Mouse (Mus musculus): ENCODE data around the gene Bicc1. TPM values are rescaled to one million over a fixed set of nuclear protein-coding genes. Genes with fewer than 3 reads are reported as not detected.

Gene Bicc1
- polyA plus RNA-seq, 1 experiment, result 0.01 TPM

DNA sequence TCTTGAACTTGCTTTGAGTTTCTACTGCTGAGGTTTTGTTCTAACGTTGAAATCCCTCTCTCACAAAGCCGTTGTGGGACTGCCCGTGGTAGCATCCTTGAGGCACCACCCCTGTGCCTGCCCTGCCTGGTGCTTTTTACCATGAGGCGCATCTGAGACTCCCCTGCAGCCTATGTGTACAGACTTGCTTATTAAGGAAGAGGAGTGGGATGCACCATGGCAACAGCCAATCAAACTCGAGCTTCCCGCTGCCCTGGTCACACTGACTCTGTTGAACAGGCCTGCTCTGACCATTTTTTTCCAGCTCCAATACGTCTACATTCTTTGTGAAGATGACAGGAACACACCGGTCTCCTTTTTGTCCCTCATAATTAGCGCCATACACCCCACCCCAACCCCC is 283.0 kb downstream of the Bicc1 start:
- no peaks in the 10 kb centered on the region for H3K27me3 ChIP-seq (replicated peaks)
- TF ChIP-seq GATA1 (IDR thresholded peaks at IDR 0.05; ENCODE audit: borderline replicate concordance, low read length) (no peak), FLI1 (IDR thresholded peaks at IDR 0.05; ENCODE audit: low read length) (no peak)
- H3K4me3 ChIP-seq (replicated peaks), result peak overlapping the region; percentile 2
- peaks cover 48% of the 10 kb centered on the region for H3K9me3 ChIP-seq
- no peaks in the 10 kb centered on the region for H3K36me3 ChIP-seq (replicated peaks; ENCODE audit: low read length)
- H3K4me1 ChIP-seq, result no peaks in the 10 kb centered on the region

DNA sequence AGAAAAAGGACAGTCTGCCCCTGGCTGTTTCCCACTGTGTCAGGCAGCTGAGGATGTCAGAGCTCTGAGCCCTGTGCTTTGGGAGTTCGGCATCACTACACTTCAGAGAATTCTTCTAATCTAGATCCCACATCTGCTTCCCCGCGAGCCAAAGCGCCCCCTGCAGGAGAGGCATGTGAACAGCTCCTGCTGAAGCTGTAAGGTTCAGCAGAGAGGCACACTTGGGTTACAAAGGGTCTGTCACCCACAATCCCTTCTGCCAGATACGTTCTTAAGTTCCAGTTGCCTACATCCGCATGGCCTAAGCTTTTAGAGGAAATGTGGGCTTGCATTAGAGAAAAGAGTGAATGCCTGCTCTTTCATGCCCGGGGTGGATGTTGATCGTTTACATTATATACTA is 283.4 kb downstream of the Bicc1 start:
- no peaks in the 10 kb centered on the region for H3K36me3 ChIP-seq (replicated peaks; ENCODE audit: low read length)
- TF ChIP-seq FLI1 (IDR thresholded peaks at IDR 0.05; ENCODE audit: low read length), result no peak
- no peak for TF ChIP-seq GATA1 (IDR thresholded peaks at IDR 0.05; ENCODE audit: borderline replicate concordance, low read length)
- peaks cover 52% of the 10 kb centered on the region for H3K9me3 ChIP-seq
- no peak overlapping the region for H3K4me3 ChIP-seq (replicated peaks)
- H3K4me1 ChIP-seq, result no peaks in the 10 kb centered on the region
- no peaks in the 10 kb centered on the region for H3K27me3 ChIP-seq (replicated peaks)

DNA sequence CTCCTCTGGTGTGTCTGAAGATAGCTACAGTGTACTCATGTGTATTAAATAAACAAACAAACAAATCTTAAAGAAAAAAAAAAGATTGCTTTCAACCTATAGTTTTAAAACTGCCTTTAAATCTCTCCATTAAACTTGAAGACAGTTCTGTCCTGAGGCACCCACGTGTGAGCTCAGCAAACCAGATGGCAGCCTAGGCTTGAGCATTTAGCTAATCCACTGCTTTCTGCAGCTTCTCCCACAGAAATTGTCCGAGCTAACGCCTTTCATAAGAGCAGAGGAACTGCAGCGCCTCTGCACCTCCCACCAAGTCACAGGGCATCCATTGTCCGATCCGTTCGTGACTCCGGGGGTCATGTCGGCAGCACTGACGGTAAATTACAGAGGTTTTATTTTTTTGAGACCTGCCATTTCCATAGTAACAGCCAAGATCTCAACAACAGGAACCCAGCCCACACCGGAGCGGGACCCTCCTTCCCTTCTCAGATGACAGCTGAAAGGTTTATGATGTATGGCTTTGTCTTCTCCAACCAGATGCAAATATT is 284.4 kb downstream of the Bicc1 start:
- Histone ChIP-seq H3K4me3 (replicated peaks) (no peak overlapping the region), H3K27me3 (replicated peaks) (no peaks in the 10 kb centered on the region), H3K36me3 (replicated peaks; ENCODE audit: low read length) (no peaks in the 10 kb centered on the region), H3K9me3 (peaks cover 54% of the 10 kb centered on the region), H3K4me1 (no peaks in the 10 kb centered on the region)
- TF ChIP-seq FLI1 (IDR thresholded peaks at IDR 0.05; ENCODE audit: low read length) (no peak), GATA1 (IDR thresholded peaks at IDR 0.05; ENCODE audit: borderline replicate concordance, low read length) (no peak)

Other genes with a start within 250 kb of the Bicc1 start
- gene Tfam, start 78.6 kb upstream of the Bicc1 start, polyA plus RNA-seq (2012; ENCODE audit: insufficient read depth, low replicate concordance), result 2.4 and 4.9 TPM in 2 replicates
- gene Ube2d1, start 125.6 kb upstream of the Bicc1 start, polyA plus RNA-seq (2012; ENCODE audit: insufficient read depth, low replicate concordance), result 5.0 and 6.5 TPM in 2 replicates
- gene Cisd1, start 185.3 kb upstream of the Bicc1 start, polyA plus RNA-seq (2012; ENCODE audit: insufficient read depth, low replicate concordance), result 31.8 and 32.1 TPM in 2 replicates
- gene Ipmk, start 188.1 kb upstream of the Bicc1 start, polyA plus RNA-seq (2012; ENCODE audit: insufficient read depth, low replicate concordance), result 5.1 and 14.8 TPM in 2 replicates